Mouse (Mus musculus) frontal cortex, adult (tissue): ENCODE measurements at regions not wholly inside any gene's neighbourhood (a gene's known extent, or its start where the extent isn't known, plus 50 kb on each side); places are given as distances from the start of the nearest gene placed in this dataset.

Experiments used
- ATAC-seq: cut with Nextera tagmentation; 2 replicates; pipeline ENCODE4 v1.9.2; 2017; ENCODE audit warnings: mild to moderate bottlenecking, moderate library complexity, mixed read lengths; ENCODE audit not compliant: low TSS enrichment

DNA sequence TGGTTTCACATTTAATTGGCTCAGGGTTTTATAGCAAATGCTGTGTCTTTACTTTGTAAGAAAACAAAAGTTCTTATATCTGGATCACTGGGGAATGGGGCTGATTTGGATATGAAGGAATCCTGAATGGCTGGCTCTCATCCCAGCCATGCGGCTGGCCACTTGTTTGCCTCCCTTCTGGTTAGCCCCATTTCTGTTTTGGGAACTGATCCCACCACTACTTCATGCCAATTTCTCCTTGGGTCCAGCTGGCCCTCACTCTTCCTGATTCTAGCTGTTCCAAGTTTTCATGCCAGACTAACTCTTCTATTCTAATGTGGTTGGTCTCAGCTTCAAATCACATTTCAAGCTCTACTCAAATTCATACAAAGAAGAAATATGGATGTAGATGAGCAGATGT, 5319.6 kb downstream of the 9330182O14Rik start:
- ATAC-seq = peak; percentile 97

- ATAC-seq = no peak
Observed at GRCm38 (mm10) chr15:45470425-45470824, 5336.3 kb downstream of the 9330182O14Rik start.

- no peak for ATAC-seq
Observed at GRCm38 (mm10) chr15:45473191-45473590, 5339.0 kb downstream of the 9330182O14Rik start.

- ATAC-seq = no peak
Observed at GRCm38 (mm10) chr15:45510271-45510670, 5376.1 kb downstream of the 9330182O14Rik start.
